Mouse (Mus musculus) brain, adult 10 weeks (tissue): Measurements from ENCODE around the gene Cpa2. TPM values are rescaled to one million over a fixed set of nuclear protein-coding genes. Genes with fewer than 3 reads are reported as not detected.

Experiments used
- polyA plus RNA-seq: library from polyadenylated mRNA; stranded (reverse); fragments of 350-450 nt; fragmentation: Illumina TruSeq; extraction: RNeasy Lipid Tissue Mini Kit (QIAGEN cat#74804); gene quantifications from one replicate; pipeline ENCODE4 v1.2.3, GENCODE M21; 2015; ENCODE audit warnings: low read depth, low replicate concordance

The Cpa2 gene
- 7.1 TPM for polyA plus RNA-seq

DNA sequence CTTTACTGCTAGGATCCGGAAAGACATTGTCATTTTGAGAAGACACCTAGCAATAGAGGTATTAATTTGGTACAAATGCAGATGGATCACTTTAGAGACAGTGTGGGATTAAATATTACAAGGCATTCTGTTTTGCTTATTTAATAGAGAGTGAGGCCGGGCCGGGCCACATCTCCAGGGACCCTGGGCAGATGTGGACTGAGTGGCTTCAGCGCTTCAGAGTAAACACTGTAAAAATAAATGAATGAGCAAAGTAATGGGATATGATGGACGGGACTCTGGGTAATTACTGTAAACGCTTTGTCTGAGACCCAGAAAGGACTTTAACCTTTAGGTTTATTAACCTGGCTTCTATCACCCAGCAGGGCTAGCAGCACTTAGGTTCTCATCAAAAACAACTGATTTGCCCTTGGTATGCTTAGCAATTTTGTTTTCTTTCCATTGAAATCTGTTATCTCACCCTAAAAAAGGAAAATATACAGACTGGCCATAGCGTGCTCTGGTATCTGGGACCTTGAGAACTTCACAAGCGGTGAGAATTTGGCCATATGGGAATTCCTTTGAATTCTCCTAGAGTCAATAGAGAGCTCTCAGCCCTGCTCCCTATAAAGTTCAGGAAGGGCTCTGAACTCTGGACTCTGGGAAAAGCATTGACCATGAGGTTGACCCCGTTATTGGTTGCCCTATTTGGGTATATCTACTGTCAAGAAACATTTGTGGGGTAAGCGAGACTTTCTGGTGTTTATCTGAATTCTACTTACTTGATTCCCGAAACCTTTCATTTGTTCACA, at the start of gene Cpa2:
Cpa2 (plus strand) TSS at position 574 of the 791 bp plus-strand sequence.

DNA sequence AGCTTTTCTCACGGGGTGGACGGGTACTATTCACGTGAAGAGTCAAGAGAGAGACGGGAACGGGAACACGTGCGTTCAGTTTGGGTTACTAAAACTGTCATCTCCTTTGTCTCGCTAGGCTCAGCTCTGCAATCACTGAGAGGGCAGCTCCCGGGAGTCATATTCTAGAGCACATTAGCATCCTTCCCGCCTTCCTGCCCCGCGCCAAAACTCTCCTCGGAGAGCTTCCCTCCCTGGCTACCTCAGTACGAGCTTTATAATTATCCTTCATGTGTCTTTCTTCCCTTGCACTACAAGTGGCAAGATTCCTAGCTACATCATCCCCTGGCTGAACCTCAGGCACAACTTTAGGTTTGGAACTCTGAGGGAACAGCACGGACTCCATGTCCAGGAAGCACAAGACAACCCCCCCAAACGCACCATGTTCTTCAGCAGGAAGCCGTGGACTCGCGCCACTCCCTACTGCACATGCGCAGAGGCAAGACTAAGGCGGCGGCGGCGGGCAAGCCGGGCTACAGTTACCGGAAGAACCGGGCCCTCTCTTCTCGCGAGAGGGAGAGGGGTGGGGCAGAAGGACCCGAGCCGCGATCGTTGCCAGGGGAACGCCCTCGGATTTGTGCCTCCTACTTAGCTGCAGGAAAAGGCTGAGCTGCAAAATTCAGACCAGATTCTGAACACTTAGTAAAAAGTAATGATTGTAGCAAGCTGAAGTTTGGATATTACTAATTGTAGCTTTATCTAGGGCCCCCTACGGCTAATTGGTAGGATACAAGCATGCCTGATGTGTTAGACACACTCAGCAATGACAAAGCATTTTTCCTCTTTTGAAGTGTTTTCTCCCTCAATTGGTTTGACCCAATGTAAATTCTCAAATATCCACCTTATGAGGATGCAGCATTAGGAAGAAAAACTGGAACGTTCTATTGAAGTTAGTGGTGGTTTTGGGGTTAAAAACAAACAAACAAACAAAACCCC, 31.8 kb upstream of the Cpa2 start, which contains the start of the genes Tmem209 and Ssmem1:
Tmem209 (minus strand) TSS at position 519 of the 975 bp plus-strand sequence.
Ssmem1 (plus strand) TSS at position 585 of the 975 bp plus-strand sequence.

DNA sequence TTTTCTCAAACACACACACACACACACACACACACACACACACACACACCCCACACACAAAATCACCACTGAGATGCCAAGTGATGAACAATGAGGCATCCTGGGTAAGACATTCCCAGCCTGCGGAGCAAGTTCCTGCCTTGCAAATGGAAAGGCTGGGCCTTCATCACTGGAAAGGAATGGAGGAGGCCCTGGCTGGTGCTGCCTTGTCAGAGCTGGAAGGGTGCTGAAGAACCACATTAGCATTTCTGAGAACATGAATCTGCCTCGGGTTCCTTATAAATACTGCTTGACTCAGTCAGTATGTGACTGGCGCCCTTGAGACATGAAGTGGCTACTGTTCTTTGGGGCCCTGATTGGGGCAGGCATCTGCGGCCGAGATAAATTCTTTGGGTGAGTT, 26.7 kb downstream of the Cpa2 start, which contains the start of gene Cpa4:
Cpa4 (plus strand) TSS at position 301 of the 400 bp plus-strand sequence.

DNA sequence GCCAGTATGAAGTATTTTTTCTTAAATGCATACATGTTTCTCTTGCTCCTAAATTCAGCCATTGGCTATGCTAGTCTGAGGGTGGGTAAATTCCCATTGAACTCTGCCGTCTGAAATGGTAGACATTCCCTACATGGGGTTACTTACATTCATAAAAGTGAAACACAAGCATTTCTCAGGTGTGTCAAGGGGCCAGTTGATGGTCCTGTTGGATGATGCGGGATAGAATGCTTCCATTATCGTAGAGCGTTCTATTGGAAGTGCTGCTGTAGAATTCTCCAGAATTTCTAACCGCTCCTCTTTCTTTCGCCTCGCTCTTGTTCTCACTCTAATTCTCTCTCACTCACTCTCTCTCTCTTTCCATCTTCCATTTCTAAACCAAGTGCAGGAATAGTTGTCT, 69.3 kb downstream of the Cpa2 start, which contains the start of gene Cpa5:
Cpa5 (plus strand) TSS at position 301 of the 400 bp plus-strand sequence.

Other genes starting within 250 kb of the Cpa2 start
- 58.9 TPM for gene Ube2h, start 237.0 kb upstream of the Cpa2 start, polyA plus RNA-seq
- 30.3 TPM for gene Zc3hc1, start 150.6 kb upstream of the Cpa2 start, polyA plus RNA-seq
- 59.7 TPM for gene Klhdc10, start 139.7 kb upstream of the Cpa2 start, polyA plus RNA-seq
- gene Tmem209, start 31.8 kb upstream of the Cpa2 start, polyA plus RNA-seq: 29.5 TPM
- gene Ssmem1, start 31.7 kb upstream of the Cpa2 start, polyA plus RNA-seq: not detected
- not detected for gene Cpa4, start 26.8 kb downstream of the Cpa2 start, polyA plus RNA-seq
- gene Cpa5, start 69.4 kb downstream of the Cpa2 start, polyA plus RNA-seq: not detected
- gene Cpa1, start 97.6 kb downstream of the Cpa2 start, polyA plus RNA-seq: not detected
- gene Cep41, start 152.2 kb downstream of the Cpa2 start, polyA plus RNA-seq: 7.0 TPM
- gene Mest, start 182.0 kb downstream of the Cpa2 start, polyA plus RNA-seq: 26.7 TPM